25 mouse cellular contexts compared by ENCODE assay signal in the genomic region with DNA sequence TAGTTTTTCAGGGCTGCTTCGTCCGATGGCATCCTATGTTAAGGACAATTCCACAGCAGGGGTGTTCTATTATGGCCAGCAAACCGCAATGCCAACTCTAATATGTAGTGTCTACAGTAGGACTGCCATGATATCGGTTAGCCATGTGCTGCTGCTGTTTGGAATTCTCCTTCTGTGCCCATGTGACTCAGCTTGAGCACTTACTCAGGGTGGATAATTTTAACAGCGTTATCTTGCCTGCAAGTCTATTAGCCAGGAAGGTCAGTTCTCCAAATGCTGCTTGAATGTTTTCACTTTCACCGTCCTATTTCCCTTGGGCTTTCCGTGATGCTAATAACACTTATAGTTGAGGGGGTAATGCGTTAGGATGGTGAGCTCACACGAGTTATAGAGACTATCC.
DNase-seq lines count a peak whose midpoint lies in the region; ATAC-seq and TF ChIP-seq lines count a peak whose summit lies in the region.
"Had no signal": no experiment of that assay in that cellular context is flagged by ENCODE, and none has a peak within 500 bp of the region (broad histone marks: within the 10 kb centered on the region; RNA-seq: fewer than 3 reads in every experiment).

No protein-coding gene starts in this region.

- H3K9ac ChIP-seq in midbrain, embryonic 14.5 days (replicated peaks; ENCODE audit: low read length), result no peak overlapping the region
- H3K9ac ChIP-seq in midbrain, embryonic 13.5 days (replicated peaks), result no peak overlapping the region
- H3K9ac ChIP-seq in heart, embryonic 15.5 days, result peak overlapping the region; percentile 34; the same call in 1 of the 2 replicates
- no peak overlapping the region for H3K9ac ChIP-seq in forebrain, embryonic 14.5 days (ENCODE audit: low read length)
- H3K9ac ChIP-seq: forebrain, postnatal 0 days; liver, embryonic 15.5 days; lung, embryonic 15.5 days; neural tube, embryonic 15.5 days had no signal

- H3K79me2 ChIP-seq in myocyte (ENCODE audit: control insufficient read depth, insufficient read depth), result no peaks in the 10 kb centered on the region

- no peak overlapping the region for H3K27ac ChIP-seq in midbrain, embryonic 14.5 days (replicated peaks; ENCODE audit: low read depth, low read length)
- H3K27ac ChIP-seq in midbrain, embryonic 13.5 days, result no peak overlapping the region
- peak overlapping the region; percentile 96 for H3K27ac ChIP-seq in heart, embryonic 15.5 days
- H3K27ac ChIP-seq in forebrain, embryonic 14.5 days (ENCODE audit: low read depth, low read length), result no peak overlapping the region
- H3K27ac ChIP-seq in layer of hippocampus, adult 2 months, result no peak overlapping the region
- H3K27ac ChIP-seq: embryonic facial prominence, embryonic 10.5 days; limb, embryonic 10.5 days; liver, embryonic 15.5 days; lung, embryonic 15.5 days; neural tube, embryonic 15.5 days had no signal

- H3K36me3 ChIP-seq in midbrain, embryonic 14.5 days (ENCODE audit: control insufficient read depth, insufficient read depth, low read length), result 0 out of 2 replicates have a peak, but pooled peaks cover 11% of the 10 kb centered on the region
- H3K36me3 ChIP-seq in midbrain, embryonic 13.5 days, result peaks cover 5% of the 10 kb centered on the region; the same call in 1 of the 2 replicates
- H3K36me3 ChIP-seq in heart, embryonic 15.5 days, result peaks cover 56% of the 10 kb centered on the region
- H3K36me3 ChIP-seq in myocyte (ENCODE audit: control insufficient read depth, insufficient read depth), result no peaks in the 10 kb centered on the region
- peaks cover 14% of the 10 kb centered on the region for H3K36me3 ChIP-seq in forebrain, embryonic 14.5 days (ENCODE audit: control insufficient read depth, insufficient read depth, low read length)

- H3K4me2 ChIP-seq in midbrain, embryonic 14.5 days (ENCODE audit: low read length), result no peak overlapping the region
- no peak overlapping the region for H3K4me2 ChIP-seq in midbrain, embryonic 13.5 days (replicated peaks)
- peak overlapping the region; percentile 48 for H3K4me2 ChIP-seq in heart, embryonic 15.5 days
- no peak overlapping the region for H3K4me2 ChIP-seq in myocyte (ENCODE audit: low read depth)
- no peak overlapping the region for H3K4me2 ChIP-seq in forebrain, embryonic 14.5 days (ENCODE audit: low read length)
- H3K4me2 ChIP-seq: liver, embryonic 15.5 days; lung, embryonic 15.5 days; neural tube, embryonic 15.5 days had no signal

- no peak for TF ChIP-seq POLR2A in myocyte (IDR thresholded peaks at IDR 0.05; ENCODE audit: insufficient read length, low read depth)

- no peaks in the 10 kb centered on the region for H3K27me3 ChIP-seq in midbrain, embryonic 14.5 days (ENCODE audit: control insufficient read depth, insufficient read depth, low read length)
- no peaks in the 10 kb centered on the region for H3K27me3 ChIP-seq in midbrain, embryonic 13.5 days
- no peaks in the 10 kb centered on the region for H3K27me3 ChIP-seq in heart, embryonic 15.5 days
- H3K27me3 ChIP-seq in myocyte (ENCODE audit: control insufficient read depth, insufficient read depth, insufficient read length), result no peaks in the 10 kb centered on the region
- no peaks in the 10 kb centered on the region for H3K27me3 ChIP-seq in forebrain, embryonic 14.5 days (replicated peaks; ENCODE audit: control insufficient read depth, insufficient read depth, low read length)
- H3K27me3 ChIP-seq: liver, embryonic 15.5 days; lung, embryonic 15.5 days; neural tube, embryonic 15.5 days had no signal

- H3K9me3 ChIP-seq in midbrain, embryonic 14.5 days (ENCODE audit: control insufficient read depth, low read length), result no peaks in the 10 kb centered on the region
- no peaks in the 10 kb centered on the region for H3K9me3 ChIP-seq in midbrain, embryonic 13.5 days
- H3K9me3 ChIP-seq in heart, embryonic 15.5 days (replicated peaks), result no peaks in the 10 kb centered on the region
- no peaks in the 10 kb centered on the region for H3K9me3 ChIP-seq in forebrain, embryonic 14.5 days (replicated peaks; ENCODE audit: control insufficient read depth, low read length)
- H3K9me3 ChIP-seq: embryonic facial prominence, embryonic 10.5 days; hindbrain, embryonic 10.5 days; limb, embryonic 10.5 days; liver, embryonic 15.5 days; lung, embryonic 15.5 days; neural tube, embryonic 15.5 days had no signal

- H3K4me1 ChIP-seq in midbrain, embryonic 14.5 days (ENCODE audit: control insufficient read depth, insufficient read depth, low read length), result no peaks in the 10 kb centered on the region
- H3K4me1 ChIP-seq in midbrain, embryonic 13.5 days (replicated peaks), result peaks cover 5% of the 10 kb centered on the region; the same call in 1 of the 2 replicates
- peaks cover 49% of the 10 kb centered on the region for H3K4me1 ChIP-seq in heart, embryonic 15.5 days (replicated peaks)
- H3K4me1 ChIP-seq in forebrain, embryonic 14.5 days (ENCODE audit: control insufficient read depth, insufficient read depth, low read length), result no peaks in the 10 kb centered on the region
- H3K4me1 ChIP-seq: embryonic facial prominence, embryonic 10.5 days; limb, embryonic 10.5 days; lung, embryonic 15.5 days had no signal

- ATAC-seq in midbrain, embryonic 14.5 days (ENCODE audit: low FRiP score, low TSS enrichment), result no peak
- no peak for ATAC-seq in midbrain, embryonic 13.5 days
- ATAC-seq in heart, embryonic 15.5 days (replicated peaks; ENCODE audit: insufficient number of reproducible peaks, insufficient read depth, low FRiP score, low read depth), result peak; percentile 52; the same call in 1 of the 2 replicates
- no peak for ATAC-seq in forebrain, embryonic 14.5 days
- ATAC-seq: forebrain, postnatal 0 days; intestine, postnatal 0 days had no signal

- peak; percentile 11 for DNase-seq in midbrain, embryonic 14.5 days
- peak; percentile 47 to 59 for DNase-seq in heart, adult 9 months (ENCODE audit: low spot score in 2 of 2)
- no peak for DNase-seq in forebrain, embryonic 14.5 days (ENCODE audit: low spot score)
- DNase-seq in layer of hippocampus, adult 2 months (ENCODE audit: low spot score in 2 of 2), result no peak
- DNase-seq in right cerebral cortex, postnatal 36 days (ENCODE audit: low spot score in 2 of 2), result no peak
- DNase-seq: adrenal gland, postnatal 10 days; cerebellum, adult 9-11 months; forebrain, postnatal 0 days; gastrocnemius, postnatal 25 days; kidney, postnatal 4 days; layer of hippocampus, adult 9-11 months; liver; lung, postnatal 36 days; right cerebral cortex, adult 18-20 months had no signal

- no peak for TF ChIP-seq CTCF in layer of hippocampus, adult 2 months (conservative IDR thresholded peaks at IDR 0.05)

- H3K4me3 ChIP-seq in midbrain, embryonic 14.5 days (replicated peaks; ENCODE audit: low read depth, low read length), result no peak overlapping the region
- no peak overlapping the region for H3K4me3 ChIP-seq in midbrain, embryonic 13.5 days (replicated peaks)
- H3K4me3 ChIP-seq in heart, embryonic 15.5 days, result no peak overlapping the region
- H3K4me3 ChIP-seq in myocyte, result no peak overlapping the region
- no peak overlapping the region for H3K4me3 ChIP-seq in forebrain, embryonic 14.5 days (ENCODE audit: low read depth, low read length)
- no peak overlapping the region for H3K4me3 ChIP-seq in layer of hippocampus, adult 2 months
- H3K4me3 ChIP-seq: embryonic facial prominence, embryonic 10.5 days; hindbrain, embryonic 10.5 days; left cerebral cortex, adult 2 months; limb, embryonic 10.5 days; liver, embryonic 15.5 days; lung, embryonic 15.5 days; neural tube, embryonic 15.5 days had no signal

- no peak overlapping the region for H3ac ChIP-seq in myocyte (ENCODE audit: control insufficient read depth, insufficient read length)

- 74% methylated on average over 9 of the region's 9 CpGs for WGBS in midbrain, embryonic 14.5 days
- WGBS in midbrain, embryonic 13.5 days, result 75% methylated on average over 9 of the region's 9 CpGs
- WGBS in heart, embryonic 15.5 days, result 31% methylated on average over 9 of the region's 9 CpGs
- WGBS in forebrain, embryonic 14.5 days, result 79% methylated on average over 9 of the region's 9 CpGs

TF ChIP-seq in myocyte, 11 proteins besides CTCF, POLR2A, EP300 and RAD21:
- peak; percentile 62 for TF ChIP-seq USF1 (IDR thresholded peaks at IDR 0.05; ENCODE audit: low read depth)
- no peak for TF ChIP-seq MYOD1 (IDR thresholded peaks at IDR 0.05; ENCODE audit: control insufficient read depth in 1 of 3, insufficient read length in 2 of 3, low read depth in 2 of 3)
- no peak for TF ChIP-seq REST (IDR thresholded peaks at IDR 0.05; ENCODE audit: insufficient read depth, insufficient read length)

Comparison
In these comparisons a context has a peak if more than half of its experiments do, and no peak if none do; other contexts are left out.
1. DNase-seq: peak in midbrain, embryonic 14.5 days (single experiment) and heart, adult 9 months (2 of 2); none in forebrain, embryonic 14.5 days (single experiment), layer of hippocampus, adult 2 months (0 of 2) and right cerebral cortex, postnatal 36 days (0 of 2).